Mouse (Mus musculus): ENCODE data around the gene Sept9. TPM values are rescaled to one million over a fixed set of nuclear protein-coding genes. Genes with fewer than 3 reads are reported as not detected.

Gene Sept9
- polyA plus RNA-seq, 1 experiment from 2014 or later: 52.5 TPM

DNA sequence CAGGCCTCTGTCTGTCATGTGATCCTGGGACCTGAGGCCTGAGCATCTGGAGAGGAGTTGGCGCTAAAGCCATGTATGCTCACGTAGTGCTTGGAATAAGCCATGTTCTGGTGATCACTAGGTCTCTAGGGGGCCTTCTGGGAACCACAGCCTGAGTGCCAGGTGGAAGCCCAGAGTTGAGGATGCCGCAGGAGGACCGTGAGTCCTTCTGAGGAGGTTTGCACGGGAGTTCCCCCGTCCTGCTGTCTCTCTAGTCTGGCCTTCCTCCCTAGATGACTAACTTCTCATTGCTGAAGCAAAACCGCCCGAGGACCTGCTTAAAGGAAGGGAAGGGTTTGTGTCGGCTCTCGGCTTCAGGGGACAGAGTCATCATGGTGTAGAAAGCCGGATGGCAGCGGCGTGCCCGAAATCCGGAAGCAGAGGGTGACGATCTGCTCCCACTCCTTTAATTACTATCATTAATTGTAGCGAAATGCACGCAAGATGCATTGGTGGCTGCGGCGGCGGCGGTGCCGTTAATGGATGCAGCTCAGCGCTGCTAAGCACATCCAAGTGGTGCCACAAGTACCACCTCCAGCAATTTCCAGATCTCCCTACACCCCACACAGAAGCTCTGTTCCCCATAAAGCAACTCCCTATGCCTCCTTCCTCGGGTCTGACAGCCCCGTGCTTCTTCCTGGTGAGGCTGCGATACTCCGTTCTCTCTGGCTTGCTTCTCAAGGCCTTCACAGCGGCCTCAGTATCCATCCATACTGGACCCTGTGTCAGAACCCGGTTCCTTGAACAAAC, 92.0 kb downstream of the Sept9 start:
- 93% methylated on average over 30 of the region's 30 CpGs for WGBS
- ATAC-seq (no peak), DNase-seq (ENCODE audit: low spot score) (no peak)
- H3K27me3 ChIP-seq (replicated peaks; ENCODE audit: insufficient read depth, low read length): no peaks in the 10 kb centered on the region
- 0 out of 2 replicates have a peak, but pooled peaks cover 6% of the 10 kb centered on the region for H3K36me3 ChIP-seq (ENCODE audit: insufficient read depth, low read length)
- H3K9me3 ChIP-seq (ENCODE audit: low read length): no peaks in the 10 kb centered on the region
- no peak overlapping the region for H3K27ac ChIP-seq (ENCODE audit: low read length)
- no peak overlapping the region for H3K4me3 ChIP-seq (ENCODE audit: low read depth, low read length)
- no peak overlapping the region for H3K4me2 ChIP-seq (replicated peaks; ENCODE audit: low read depth, low read length)
- H3K9ac ChIP-seq (replicated peaks; ENCODE audit: low read depth): no peak overlapping the region
- TF ChIP-seq EP300 (IDR thresholded peaks at IDR 0.05): no peak
- TF ChIP-seq CTCF (IDR thresholded peaks at IDR 0.05): no peak
- no peaks in the 10 kb centered on the region for H3K4me1 ChIP-seq (ENCODE audit: insufficient read depth, low read depth, low read length)

DNA sequence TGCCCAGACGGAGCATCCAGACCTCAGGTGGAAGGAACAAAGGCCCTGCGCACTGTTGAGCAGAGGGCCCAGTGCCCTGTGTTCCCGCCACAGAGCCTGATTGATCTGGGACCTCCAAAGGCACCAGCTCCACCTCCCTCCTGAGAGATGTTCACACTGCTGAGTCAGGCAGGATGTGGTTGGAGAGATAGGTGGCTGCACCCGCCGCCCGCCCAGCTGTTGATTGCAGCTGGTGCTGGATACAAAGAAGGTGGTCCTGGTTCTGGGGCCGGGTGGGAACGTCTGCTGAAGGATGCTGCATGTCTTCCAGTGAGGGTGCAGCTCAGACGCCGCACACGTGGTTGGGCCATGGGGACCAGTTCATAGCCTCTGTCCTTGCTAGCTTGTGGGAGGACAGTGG, 93.0 kb downstream of the Sept9 start:
- 79% methylated on average over 11 of the region's 11 CpGs for WGBS
- TF ChIP-seq EP300 (IDR thresholded peaks at IDR 0.05): no peak
- TF ChIP-seq CTCF (IDR thresholded peaks at IDR 0.05): no peak

DNA sequence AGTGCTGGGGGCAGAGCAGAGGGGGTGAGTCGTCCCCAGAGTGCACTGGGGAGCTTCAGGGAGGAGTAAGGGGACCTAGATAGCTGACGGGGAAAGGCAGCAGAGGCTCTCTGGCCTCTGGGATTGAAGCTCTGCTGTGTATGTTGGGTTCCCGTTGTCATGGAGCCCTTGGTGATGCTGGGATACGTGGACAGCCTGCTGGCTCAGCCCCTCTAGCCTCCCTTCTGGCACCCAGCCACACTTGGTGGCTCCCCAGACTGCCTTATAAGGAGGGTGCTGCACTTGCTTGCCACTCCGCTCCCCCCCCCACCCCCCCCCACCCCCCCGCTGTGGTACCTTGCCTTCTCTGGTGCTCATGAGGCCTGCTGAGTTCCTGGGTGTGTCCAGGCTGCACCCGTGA, 95.8 kb downstream of the Sept9 start:
- Histone ChIP-seq H3K27me3 (replicated peaks; ENCODE audit: insufficient read depth, low read length) (no peaks in the 10 kb centered on the region), H3K27ac (ENCODE audit: low read length) (no peak overlapping the region), H3K4me1 (ENCODE audit: insufficient read depth, low read depth, low read length) (no peaks in the 10 kb centered on the region), H3K9ac (replicated peaks; ENCODE audit: low read depth) (no peak overlapping the region), H3K4me2 (replicated peaks; ENCODE audit: low read depth, low read length) (no peak overlapping the region), H3K4me3 (ENCODE audit: low read depth, low read length) (no peak overlapping the region), H3K9me3 (ENCODE audit: low read length) (no peaks in the 10 kb centered on the region), H3K36me3 (ENCODE audit: insufficient read depth, low read length) (0 out of 2 replicates have a peak, but pooled peaks cover 6% of the 10 kb centered on the region)
- 74% methylated on average over 6 of the region's 7 CpGs for WGBS
- TF ChIP-seq EP300 (IDR thresholded peaks at IDR 0.05): no peak
- no peak for TF ChIP-seq CTCF (IDR thresholded peaks at IDR 0.05)
- ATAC-seq (peak; percentile 42), DNase-seq (ENCODE audit: low spot score) (no peak)

More for the DNA sequence above, 93.0 kb downstream of the Sept9 start:
- H3K4me2 ChIP-seq (replicated peaks; ENCODE audit: low read depth, low read length): no peak overlapping the region
- H3K27ac ChIP-seq (ENCODE audit: low read length): no peak overlapping the region
- no peaks in the 10 kb centered on the region for H3K27me3 ChIP-seq (replicated peaks; ENCODE audit: insufficient read depth, low read length)
- ATAC-seq (no peak), DNase-seq (ENCODE audit: low spot score) (no peak)
- H3K4me1 ChIP-seq (ENCODE audit: insufficient read depth, low read depth, low read length): no peaks in the 10 kb centered on the region
- 0 out of 2 replicates have a peak, but pooled peaks cover 6% of the 10 kb centered on the region for H3K36me3 ChIP-seq (ENCODE audit: insufficient read depth, low read length)
- H3K4me3 ChIP-seq (ENCODE audit: low read depth, low read length): no peak overlapping the region
- H3K9me3 ChIP-seq (ENCODE audit: low read length): no peaks in the 10 kb centered on the region
- no peak overlapping the region for H3K9ac ChIP-seq (replicated peaks; ENCODE audit: low read depth)

DNA sequence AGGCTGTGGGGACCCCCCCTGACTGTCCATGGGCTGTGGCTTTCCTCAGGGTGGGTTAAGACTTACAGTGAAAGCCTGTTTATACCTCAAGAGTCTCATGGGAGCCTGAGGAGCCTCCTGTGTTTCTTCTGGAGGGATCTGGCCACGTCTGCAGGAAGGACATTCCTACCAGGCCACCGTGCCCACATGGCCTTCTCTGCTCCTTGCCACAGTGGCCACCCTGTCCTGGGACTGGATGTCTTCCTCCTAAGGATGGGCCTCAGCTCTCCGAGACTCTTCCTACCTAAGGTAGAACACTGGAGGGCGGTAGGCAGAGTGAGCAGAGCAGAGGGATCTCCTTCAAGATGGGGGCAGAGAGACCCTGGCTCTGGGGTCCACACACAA, 96.6 kb downstream of the Sept9 start:
- WGBS: 76% methylated on average over 4 of the region's 4 CpGs
- 0 out of 2 replicates have a peak, but pooled peaks cover 6% of the 10 kb centered on the region for H3K36me3 ChIP-seq (ENCODE audit: insufficient read depth, low read length)
- TF ChIP-seq CTCF (IDR thresholded peaks at IDR 0.05) (no peak), EP300 (IDR thresholded peaks at IDR 0.05) (no peak)
- H3K4me1 ChIP-seq (ENCODE audit: insufficient read depth, low read depth, low read length): no peaks in the 10 kb centered on the region
- no peaks in the 10 kb centered on the region for H3K9me3 ChIP-seq (ENCODE audit: low read length)
- H3K4me3 ChIP-seq (ENCODE audit: low read depth, low read length): no peak overlapping the region
- no peak for ATAC-seq
- H3K4me2 ChIP-seq (replicated peaks; ENCODE audit: low read depth, low read length): no peak overlapping the region
- DNase-seq (ENCODE audit: low spot score): no peak
- H3K27me3 ChIP-seq (replicated peaks; ENCODE audit: insufficient read depth, low read length): no peaks in the 10 kb centered on the region
- no peak overlapping the region for H3K9ac ChIP-seq (replicated peaks; ENCODE audit: low read depth)
- no peak overlapping the region for H3K27ac ChIP-seq (ENCODE audit: low read length)

DNA sequence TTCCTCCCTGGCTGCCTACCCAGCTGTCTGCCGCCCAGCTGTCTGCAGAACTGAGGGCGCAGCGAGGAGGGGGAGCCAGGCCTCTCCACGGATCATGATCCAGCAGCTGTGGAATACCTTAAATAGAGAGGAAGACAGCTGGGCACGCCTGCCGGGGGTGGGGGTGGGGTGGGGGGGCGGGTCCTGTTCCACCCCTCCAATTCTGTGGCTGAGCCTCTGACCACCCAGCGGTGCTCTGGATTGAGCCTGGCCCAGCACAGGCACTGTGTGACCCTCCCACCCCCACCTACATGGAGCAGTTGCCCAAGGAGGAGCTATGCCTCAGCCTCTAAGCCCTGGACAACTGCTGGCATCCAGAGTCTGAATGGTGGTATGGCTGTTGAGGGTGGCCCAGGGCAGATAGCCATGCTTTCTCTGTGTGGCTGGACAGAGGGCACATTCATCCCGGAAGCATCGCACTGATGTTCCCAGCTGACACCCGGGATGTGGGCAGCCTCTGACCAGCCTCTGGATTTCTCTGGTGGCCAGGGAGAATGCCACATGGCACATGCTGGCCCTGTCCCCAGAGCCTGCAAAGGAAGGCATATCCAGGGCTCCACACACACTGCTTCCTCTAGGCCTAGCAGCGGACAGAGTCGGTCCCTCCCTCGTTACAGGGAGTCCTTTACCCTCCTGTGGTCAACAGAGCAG, 97.2 kb downstream of the Sept9 start:
- Histone ChIP-seq H3K9me3 (ENCODE audit: low read length) (no peaks in the 10 kb centered on the region), H3K4me3 (ENCODE audit: low read depth, low read length) (no peak overlapping the region), H3K9ac (replicated peaks; ENCODE audit: low read depth) (no peak overlapping the region), H3K4me1 (ENCODE audit: insufficient read depth, low read depth, low read length) (no peaks in the 10 kb centered on the region), H3K27me3 (replicated peaks; ENCODE audit: insufficient read depth, low read length) (no peaks in the 10 kb centered on the region), H3K36me3 (ENCODE audit: insufficient read depth, low read length) (0 out of 2 replicates have a peak, but pooled peaks cover 5% of the 10 kb centered on the region), H3K4me2 (replicated peaks; ENCODE audit: low read depth, low read length) (no peak overlapping the region), H3K27ac (ENCODE audit: low read length) (no peak overlapping the region)
- no peak for TF ChIP-seq EP300 (IDR thresholded peaks at IDR 0.05)
- TF ChIP-seq CTCF (IDR thresholded peaks at IDR 0.05): no peak
- peak; percentile 33; the same call in 1 of the 2 replicates for ATAC-seq
- 77% methylated on average over 12 of the region's 14 CpGs for WGBS
- DNase-seq (ENCODE audit: low spot score): no peak

DNA sequence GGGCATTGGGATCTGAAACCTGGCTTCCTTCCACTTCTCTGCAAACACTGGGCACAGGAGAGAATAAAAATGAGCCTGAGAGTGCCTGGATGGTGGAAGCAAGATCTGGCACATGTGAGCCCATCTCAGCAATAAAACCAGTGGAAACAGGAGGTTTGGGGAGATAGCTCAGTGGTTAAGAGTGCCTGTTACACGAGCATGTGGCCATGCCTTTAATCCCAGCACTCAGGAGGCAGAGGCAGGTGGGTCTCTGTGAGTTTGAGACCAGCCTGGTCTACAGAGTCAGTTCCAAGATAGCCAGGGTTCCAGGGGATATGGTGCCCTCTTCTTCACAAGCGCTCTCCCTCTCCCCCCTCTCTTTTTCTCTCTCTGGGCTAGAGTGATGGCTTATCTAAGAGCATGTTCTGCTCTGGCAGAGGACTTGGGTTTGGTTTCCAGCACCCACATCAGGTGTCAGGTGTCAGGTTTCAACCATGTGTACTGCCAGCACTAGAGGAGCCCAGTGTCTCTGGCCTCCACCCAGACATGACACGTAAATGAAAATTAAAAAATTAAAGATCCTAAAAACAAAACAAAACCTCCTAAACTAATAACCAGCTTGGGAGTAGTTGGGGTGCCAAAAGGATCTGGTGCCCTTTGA, 97.8 kb downstream of the Sept9 start:
- no peak for TF ChIP-seq CTCF (IDR thresholded peaks at IDR 0.05)
- TF ChIP-seq EP300 (IDR thresholded peaks at IDR 0.05): no peak
- WGBS: 89% methylated on average over 3 of the region's 3 CpGs
- DNase-seq (ENCODE audit: low spot score) (no peak), ATAC-seq (no peak)
- no peak overlapping the region for H3K4me3 ChIP-seq (ENCODE audit: low read depth, low read length)
- H3K27me3 ChIP-seq (replicated peaks; ENCODE audit: insufficient read depth, low read length): no peaks in the 10 kb centered on the region
- no peak overlapping the region for H3K27ac ChIP-seq (ENCODE audit: low read length)
- H3K4me2 ChIP-seq (replicated peaks; ENCODE audit: low read depth, low read length): no peak overlapping the region
- H3K9me3 ChIP-seq (ENCODE audit: low read length): no peaks in the 10 kb centered on the region
- H3K9ac ChIP-seq (replicated peaks; ENCODE audit: low read depth): no peak overlapping the region
- no peaks in the 10 kb centered on the region for H3K4me1 ChIP-seq (ENCODE audit: insufficient read depth, low read depth, low read length)
- H3K36me3 ChIP-seq (ENCODE audit: insufficient read depth, low read length): no peaks in the 10 kb centered on the region
